Mouse (Mus musculus) hindbrain, embryonic 10.5 days (tissue): ENCODE data around the gene Tex264. TPM values are rescaled to one million over a fixed set of nuclear protein-coding genes. Genes with fewer than 3 reads are reported as not detected.

Experiments
- DNase-seq: peaks from one replicate; pipeline ENCODE4 v3.0.0-alpha.2; 2017; ENCODE audit warnings: low spot score
- H3K27ac ChIP-seq: fragments of 300-500 bp; sonication (generic); 2 replicates; pipeline ENCODE4 v1.5.1; 2016; ENCODE audit warnings: mild to moderate bottlenecking, moderate library complexity
- H3K27me3 ChIP-seq: fragments of 300-500 bp; sonication (generic); 2 replicates; pipeline ENCODE4 v1.6.1; 2016; ENCODE audit warnings: mild to moderate bottlenecking; ENCODE audit not compliant: poor library complexity, insufficient read depth, severe bottlenecking
- H3K36me3 ChIP-seq: fragments of 300-500 bp; sonication (generic); 2 replicates; pipeline ENCODE4 v1.6.1; 2016; ENCODE audit warnings: mild to moderate bottlenecking, moderate library complexity
- H3K4me1 ChIP-seq: fragments of 300-500 bp; sonication (generic); replicated peaks from 2 replicates; pipeline ENCODE4 v1.6.1; 2016; ENCODE audit warnings: mild to moderate bottlenecking
- H3K4me3 ChIP-seq: fragments of 300-500 bp; sonication (generic); 2 replicates; pipeline ENCODE4 v1.5.1; 2016; ENCODE audit warnings: mild to moderate bottlenecking, moderate library complexity
- H3K9me3 ChIP-seq: fragments of 300-500 bp; sonication (generic); 2 replicates; pipeline ENCODE4 v1.6.1; 2016; ENCODE audit warnings: mild to moderate bottlenecking, moderate library complexity
- WGBS: fragments of 180-500 bp; shearing (Covaris S2); methylation state at CpG from one replicate; pipeline ENCODE4 v1.1.7; 2016; 5-methylcytosine and 5-hydroxymethylcytosine counted together
- polyA plus RNA-seq: library from polyadenylated mRNA; unstranded; fragments of >200 nt; fragmentation: Nextera tagmentation; extraction: Ambion mirVana; gene quantifications from 2 replicates; pipeline ENCODE4 v1.2.1, GENCODE M21; 2016

Gene Tex264
- polyA plus RNA-seq, result 31.3 and 31.6 TPM in 2 replicates

DNA sequence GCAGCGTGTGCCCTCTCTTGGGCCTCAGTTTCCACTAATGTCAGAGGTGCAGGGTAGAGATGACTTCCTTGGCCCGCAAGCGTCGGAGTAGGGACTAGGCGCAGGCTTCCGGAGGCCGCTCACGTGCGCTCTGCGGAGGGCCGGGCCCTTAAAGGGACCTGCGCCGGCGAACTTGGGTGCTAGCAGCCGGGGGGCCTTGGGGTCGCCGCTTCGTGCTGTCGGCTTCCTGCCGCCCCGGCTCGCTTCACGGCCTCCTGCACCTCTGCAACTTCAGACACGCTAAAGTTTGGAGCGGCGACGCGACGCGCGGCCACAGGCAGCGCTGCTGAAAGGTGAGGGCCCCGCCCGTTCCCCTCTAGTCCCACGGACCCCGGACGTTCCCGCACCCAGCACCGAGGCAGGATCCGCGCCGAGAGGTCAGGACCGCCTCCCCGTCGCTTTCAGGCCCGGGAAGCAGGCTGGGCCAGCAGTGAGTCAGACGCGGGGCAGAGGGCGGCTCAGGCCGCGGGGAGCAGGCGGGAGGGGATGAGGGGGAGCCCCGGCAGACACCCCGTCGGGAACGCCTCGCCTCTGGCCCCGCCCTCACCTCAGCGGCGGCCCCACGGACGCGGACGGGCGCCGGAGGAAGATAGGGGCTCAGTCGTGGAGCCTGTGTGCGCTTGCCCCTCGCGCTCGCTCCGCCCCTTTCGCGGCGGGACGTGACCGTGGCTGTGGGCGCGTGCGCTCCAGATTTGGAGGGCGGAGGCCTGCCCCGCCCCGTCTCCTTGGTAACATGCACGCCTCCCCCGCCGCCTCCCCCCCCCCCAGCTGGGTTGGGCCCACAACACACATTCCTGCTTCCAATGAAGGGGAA lies at the start of gene Tex264:
TSS of gene Tex264 (minus strand) at position 679 of the 853 bp plus-strand sequence.
- Histone ChIP-seq H3K27ac (peak within 1 kb of the TSS; percentile 92), H3K4me1 (peaks cover 38% of the 10 kb centered on the region), H3K4me3 (peak within 1 kb of the TSS; percentile 93), H3K9me3 (no peaks in the 10 kb centered on the region), H3K36me3 (peaks cover 17% of the 10 kb centered on the region), H3K27me3 (peaks cover 4% of the 10 kb centered on the region; the same call in 1 of the 2 replicates)
- under 1% methylated on average over 86 of the region's 86 CpGs for WGBS
- DNase-seq, result peak; percentile 76

DNA sequence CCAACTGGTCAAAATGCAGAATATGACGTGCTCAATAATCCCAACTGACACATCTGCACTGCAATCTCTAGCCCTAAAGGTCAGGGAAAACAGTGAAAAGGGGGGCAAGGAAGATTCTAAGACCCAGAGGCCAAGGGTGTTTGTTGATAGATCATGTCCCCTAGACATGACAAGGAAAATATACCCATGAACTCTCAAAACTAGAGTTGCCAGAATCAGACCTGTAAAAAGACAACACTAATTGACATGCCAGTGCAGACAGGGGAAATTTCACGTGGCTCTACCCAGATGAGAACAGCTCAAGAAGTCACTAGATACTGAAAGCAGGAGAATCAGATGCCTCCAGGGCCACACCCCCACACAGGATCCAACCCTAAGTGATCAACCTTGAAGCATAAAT lies 48.0 kb upstream of the Tex264 start:
- no peak overlapping the region for H3K27ac ChIP-seq
- no peak for DNase-seq
- WGBS, result 81% methylated on average over 2 of the region's 2 CpGs
- H3K27me3 ChIP-seq, result no peaks in the 10 kb centered on the region
- peaks cover 9% of the 10 kb centered on the region; the same call in 1 of the 2 replicates for H3K36me3 ChIP-seq
- no peaks in the 10 kb centered on the region for H3K9me3 ChIP-seq
- H3K4me3 ChIP-seq, result no peak overlapping the region
- no peaks in the 10 kb centered on the region for H3K4me1 ChIP-seq

DNA sequence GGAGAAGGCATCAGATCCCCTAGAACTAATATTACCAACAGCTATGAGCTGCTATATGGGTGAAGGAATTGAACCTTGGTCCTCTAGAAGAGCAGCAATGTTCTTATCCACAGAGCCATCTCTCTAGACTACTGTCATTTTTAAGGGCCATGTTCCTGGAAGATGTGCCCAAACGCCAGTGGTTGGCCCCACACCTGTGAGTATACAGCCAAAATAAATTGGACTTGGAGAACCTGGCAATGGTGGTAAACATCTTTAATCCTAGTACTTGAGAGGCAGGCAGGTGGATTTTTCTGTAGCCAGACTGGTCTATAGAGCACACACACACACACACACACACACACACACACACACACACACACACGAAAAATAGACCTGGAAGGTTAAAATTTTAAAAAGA lies 43.7 kb upstream of the Tex264 start:
- no peak overlapping the region for H3K4me3 ChIP-seq
- H3K27me3 ChIP-seq, result no peaks in the 10 kb centered on the region
- no peak for DNase-seq
- H3K4me1 ChIP-seq, result no peaks in the 10 kb centered on the region
- no peak overlapping the region for H3K27ac ChIP-seq
- no peaks in the 10 kb centered on the region for H3K9me3 ChIP-seq
- H3K36me3 ChIP-seq, result no peaks in the 10 kb centered on the region
- WGBS, result 94% methylated on average over 2 of the region's 2 CpGs

DNA sequence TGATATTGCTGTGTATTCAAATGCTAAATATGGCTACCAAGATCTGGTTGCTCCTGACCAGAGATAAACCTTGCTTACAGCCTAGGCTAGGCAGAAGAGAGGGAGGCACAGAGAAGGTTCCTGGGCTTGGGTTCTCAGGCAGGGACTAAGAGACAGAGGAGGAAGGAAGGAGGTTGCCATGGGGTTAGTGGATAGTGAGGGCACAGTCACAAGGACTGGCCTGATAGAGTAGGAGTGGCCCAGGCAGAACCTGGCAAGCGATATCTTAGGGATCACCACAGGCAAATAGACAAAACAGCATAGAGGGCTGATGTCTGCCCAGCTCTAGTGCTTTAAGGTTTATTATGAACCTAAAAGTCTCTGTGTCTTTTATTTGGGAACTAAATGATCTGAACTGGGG lies 41.2 kb upstream of the Tex264 start:
- no peak overlapping the region for H3K4me3 ChIP-seq
- DNase-seq, result no peak
- no peaks in the 10 kb centered on the region for H3K27me3 ChIP-seq
- no peaks in the 10 kb centered on the region for H3K9me3 ChIP-seq
- H3K36me3 ChIP-seq, result peaks cover 11% of the 10 kb centered on the region
- WGBS, result 91% methylated on average over 1 of the region's 1 CpGs
- H3K27ac ChIP-seq, result no peak overlapping the region
- no peaks in the 10 kb centered on the region for H3K4me1 ChIP-seq

DNA sequence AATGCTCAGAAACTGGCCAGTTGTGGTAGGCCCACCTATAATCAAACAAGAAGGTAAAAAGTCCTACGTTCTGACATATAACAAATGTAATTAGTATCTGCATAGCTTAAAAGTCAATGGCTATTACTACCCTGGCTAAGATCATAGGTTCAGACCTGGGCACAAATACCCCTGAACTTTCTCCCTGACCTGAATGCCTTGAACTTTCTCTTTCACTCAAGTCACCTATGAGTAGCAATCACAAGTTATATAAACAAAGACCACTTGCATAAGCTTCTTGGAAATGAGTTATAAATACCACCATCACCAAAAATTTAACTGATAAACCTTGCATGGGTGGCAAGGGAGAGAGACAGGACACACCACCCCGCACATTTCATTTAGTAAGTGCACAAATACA lies 39.7 kb upstream of the Tex264 start:
- Histone ChIP-seq H3K27ac (no peak overlapping the region), H3K4me1 (no peaks in the 10 kb centered on the region), H3K9me3 (no peaks in the 10 kb centered on the region), H3K4me3 (no peak overlapping the region), H3K36me3 (peaks cover 23% of the 10 kb centered on the region), H3K27me3 (no peaks in the 10 kb centered on the region)
- 93% methylated on average over 2 of the region's 2 CpGs for WGBS
- no peak for DNase-seq

DNA sequence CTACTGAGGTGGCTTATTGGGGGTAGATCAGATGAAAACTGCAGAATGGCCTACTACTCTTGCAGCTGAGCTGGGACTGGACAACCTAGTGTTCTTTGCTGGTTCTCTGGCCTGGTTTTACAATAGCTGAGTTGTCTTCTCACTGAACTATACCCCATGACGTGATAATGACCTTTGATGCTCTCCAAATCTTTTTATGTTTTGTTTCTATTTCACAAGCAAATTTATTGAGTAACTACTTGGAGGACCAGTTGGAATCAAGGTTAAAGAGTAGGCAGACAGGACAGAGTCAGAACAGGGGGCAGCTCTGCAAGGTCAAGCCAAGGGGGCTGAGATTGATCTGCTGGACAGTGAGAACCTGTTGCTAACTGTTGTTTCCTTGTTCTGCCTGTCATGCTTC lies 39.1 kb upstream of the Tex264 start:
- Histone ChIP-seq H3K27me3 (no peaks in the 10 kb centered on the region), H3K4me1 (no peaks in the 10 kb centered on the region), H3K9me3 (no peaks in the 10 kb centered on the region), H3K27ac (no peak overlapping the region), H3K36me3 (peaks cover 28% of the 10 kb centered on the region), H3K4me3 (no peak overlapping the region)
- DNase-seq, result no peak
- WGBS, result 93% methylated on average over 1 of the region's 1 CpGs

DNA sequence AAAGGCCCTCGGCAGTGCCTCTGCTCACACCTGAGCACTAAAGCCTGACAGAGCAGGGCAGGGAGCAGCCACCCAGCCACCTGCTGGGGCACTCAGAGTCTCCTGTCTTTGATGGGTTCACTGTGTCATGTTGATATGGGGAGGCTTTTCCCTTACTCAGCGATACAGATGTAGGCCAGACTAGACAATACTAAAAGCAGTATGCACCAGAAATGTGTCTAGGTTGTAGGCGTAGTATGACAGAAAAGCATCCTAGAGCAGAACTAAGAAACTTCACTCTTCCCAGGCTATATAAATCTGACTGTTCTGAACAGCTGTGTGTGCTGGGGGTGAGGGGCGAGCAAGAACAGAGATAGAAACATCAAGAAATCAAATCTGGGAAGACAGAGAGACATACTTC lies 31.0 kb upstream of the Tex264 start:
- Histone ChIP-seq H3K36me3 (peaks cover 96% of the 10 kb centered on the region), H3K9me3 (no peaks in the 10 kb centered on the region), H3K27ac (no peak overlapping the region), H3K4me3 (no peak overlapping the region), H3K4me1 (no peaks in the 10 kb centered on the region), H3K27me3 (no peaks in the 10 kb centered on the region)
- no peak for DNase-seq
- WGBS, result 95% methylated on average over 4 of the region's 4 CpGs

DNA sequence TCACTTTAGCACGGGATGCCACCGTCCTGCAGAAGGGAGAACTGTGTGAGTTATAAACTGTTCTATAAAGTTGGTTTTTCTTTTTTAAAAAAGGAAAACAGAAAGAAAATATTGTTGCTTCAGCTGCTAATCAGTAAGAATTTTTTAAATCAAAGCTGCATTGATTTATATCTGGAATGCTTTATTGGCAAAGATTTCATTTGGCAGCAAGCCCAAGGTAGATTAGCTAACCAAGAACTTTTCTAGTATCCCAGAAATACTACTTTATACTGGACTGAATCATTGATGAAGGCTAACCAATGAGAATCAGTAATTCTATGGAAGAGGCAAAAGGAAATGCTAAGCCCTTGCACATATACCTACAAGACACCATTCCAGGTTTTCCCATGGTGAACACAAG lies 30.5 kb upstream of the Tex264 start:
- no peaks in the 10 kb centered on the region for H3K9me3 ChIP-seq
- peaks cover 96% of the 10 kb centered on the region for H3K36me3 ChIP-seq
- WGBS, result 98% methylated on average over 2 of the region's 2 CpGs
- no peak overlapping the region for H3K27ac ChIP-seq
- no peak for DNase-seq
- no peaks in the 10 kb centered on the region for H3K27me3 ChIP-seq
- H3K4me3 ChIP-seq, result no peak overlapping the region
- no peaks in the 10 kb centered on the region for H3K4me1 ChIP-seq

DNA sequence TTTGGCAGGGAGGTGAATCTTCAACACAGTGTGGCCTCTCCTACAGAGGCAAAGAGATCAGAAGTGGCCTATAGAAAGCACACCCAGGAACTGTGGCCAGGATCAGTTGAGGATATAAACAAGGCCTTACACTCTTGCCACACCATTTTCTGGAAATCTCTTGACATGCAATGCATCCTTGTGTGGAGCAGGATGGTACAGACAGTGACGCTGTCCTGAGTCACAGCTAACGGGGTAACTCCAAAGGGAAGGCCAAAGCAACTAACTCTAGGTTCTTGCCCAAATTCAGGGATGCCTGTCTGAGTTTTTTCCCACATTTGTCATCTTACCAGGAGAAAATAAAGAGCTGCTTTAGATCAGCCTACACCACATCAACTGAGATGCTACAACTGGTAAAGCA lies 26.7 kb upstream of the Tex264 start:
- no peaks in the 10 kb centered on the region for H3K27me3 ChIP-seq
- H3K9me3 ChIP-seq, result no peaks in the 10 kb centered on the region
- no peak overlapping the region for H3K4me3 ChIP-seq
- no peaks in the 10 kb centered on the region for H3K4me1 ChIP-seq
- H3K27ac ChIP-seq, result no peak overlapping the region
- peaks cover 96% of the 10 kb centered on the region for H3K36me3 ChIP-seq
- no peak for DNase-seq
- WGBS, result 97% methylated on average over 2 of the region's 2 CpGs

DNA sequence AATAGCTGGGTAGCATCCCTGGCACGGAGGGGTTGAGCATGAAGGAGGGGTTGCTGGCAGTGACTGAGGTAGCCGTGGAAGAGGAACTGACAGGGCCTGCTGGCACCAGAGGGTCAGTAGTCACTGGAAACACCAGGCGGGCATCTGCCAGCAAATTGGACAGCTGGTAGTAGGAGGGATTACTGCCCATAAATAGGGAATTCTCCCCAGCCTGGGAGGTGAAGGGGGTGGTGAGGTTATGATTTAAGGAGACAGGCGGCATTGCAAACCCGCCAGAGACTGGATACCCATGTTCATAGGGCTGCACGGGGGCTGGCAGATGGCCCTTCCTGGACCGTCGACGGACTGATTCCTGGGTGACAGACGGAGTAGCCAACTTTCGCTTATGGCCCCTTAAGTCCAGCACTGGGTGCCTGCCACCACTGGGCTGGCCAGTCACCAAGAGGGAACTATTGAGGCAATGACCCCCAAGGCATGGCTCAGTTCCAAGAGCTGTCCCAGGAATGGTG lies 7.3 kb upstream of the Tex264 start:
- Histone ChIP-seq H3K27me3 (no peaks in the 10 kb centered on the region), H3K4me3 (no peak overlapping the region), H3K4me1 (0 out of 2 replicates have a peak, but pooled peaks cover 3% of the 10 kb centered on the region), H3K9me3 (no peaks in the 10 kb centered on the region), H3K27ac (no peak overlapping the region), H3K36me3 (peaks cover 68% of the 10 kb centered on the region)
- no peak for DNase-seq
- WGBS, result 95% methylated on average over 11 of the region's 11 CpGs

DNA sequence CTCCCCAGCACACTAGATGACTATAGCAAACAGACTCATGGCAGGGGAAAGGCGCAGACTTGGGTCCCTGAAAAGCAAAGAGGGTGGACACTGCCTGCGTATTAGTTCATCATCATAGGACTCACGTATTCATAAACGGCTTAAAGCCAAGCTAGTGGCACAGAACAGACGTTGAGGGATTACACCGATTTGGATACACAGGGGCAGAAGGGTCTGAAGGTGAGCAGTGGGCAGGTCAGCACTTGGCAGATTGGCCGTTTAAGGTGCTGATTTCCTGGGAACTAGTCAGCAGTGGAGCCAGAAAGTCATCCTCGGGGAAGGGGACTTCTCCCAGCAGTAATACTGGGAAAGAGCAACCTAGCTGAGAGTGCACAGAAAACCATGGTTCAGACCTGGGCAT lies 3.1 kb upstream of the Tex264 start:
- Histone ChIP-seq H3K4me3 (no peak overlapping the region), H3K27me3 (peaks cover 4% of the 10 kb centered on the region; the same call in 1 of the 2 replicates), H3K36me3 (peaks cover 28% of the 10 kb centered on the region), H3K27ac (no peak overlapping the region), H3K4me1 (peaks cover 38% of the 10 kb centered on the region), H3K9me3 (no peaks in the 10 kb centered on the region)
- DNase-seq, result no peak
- 82% methylated on average over 8 of the region's 8 CpGs for WGBS

DNA sequence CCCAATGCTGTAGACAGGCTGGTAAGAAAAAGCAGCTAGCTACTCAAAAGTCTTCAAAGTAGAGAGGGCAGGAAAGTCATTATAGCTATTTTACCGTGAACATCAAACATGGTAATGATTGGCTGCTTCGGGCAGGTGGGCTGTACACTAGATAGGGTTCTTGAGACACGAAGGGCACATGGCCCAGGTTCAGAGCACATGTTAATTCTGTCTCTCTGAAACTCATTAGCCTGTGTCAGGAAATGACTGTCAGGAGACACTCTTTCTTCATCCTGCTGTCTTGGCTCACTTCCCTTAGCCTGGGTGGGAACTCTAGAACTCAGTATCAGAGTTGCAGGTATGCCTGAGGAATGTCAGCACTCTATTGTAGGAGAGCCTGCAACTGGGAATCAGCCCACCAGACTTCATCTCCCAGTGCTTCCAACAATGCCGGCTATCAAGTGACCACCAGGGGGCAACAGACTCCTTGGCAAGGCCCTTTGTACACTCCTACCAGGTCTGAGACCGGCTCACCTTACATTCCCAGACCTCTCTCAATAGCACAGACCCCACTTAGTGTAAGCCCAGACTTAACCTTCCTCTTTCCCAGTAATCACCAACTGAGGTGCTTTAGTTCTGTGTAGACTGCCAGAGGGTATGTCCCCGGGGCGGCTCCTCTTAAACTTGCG lies 1.4 kb upstream of the Tex264 start:
- Histone ChIP-seq H3K27me3 (peaks cover 4% of the 10 kb centered on the region; the same call in 1 of the 2 replicates), H3K9me3 (no peaks in the 10 kb centered on the region), H3K36me3 (peaks cover 12% of the 10 kb centered on the region), H3K4me1 (peaks cover 38% of the 10 kb centered on the region), H3K27ac (no peak overlapping the region), H3K4me3 (no peak overlapping the region)
- peak; percentile 82 for DNase-seq
- WGBS, result 39% methylated on average over 8 of the region's 8 CpGs

DNA sequence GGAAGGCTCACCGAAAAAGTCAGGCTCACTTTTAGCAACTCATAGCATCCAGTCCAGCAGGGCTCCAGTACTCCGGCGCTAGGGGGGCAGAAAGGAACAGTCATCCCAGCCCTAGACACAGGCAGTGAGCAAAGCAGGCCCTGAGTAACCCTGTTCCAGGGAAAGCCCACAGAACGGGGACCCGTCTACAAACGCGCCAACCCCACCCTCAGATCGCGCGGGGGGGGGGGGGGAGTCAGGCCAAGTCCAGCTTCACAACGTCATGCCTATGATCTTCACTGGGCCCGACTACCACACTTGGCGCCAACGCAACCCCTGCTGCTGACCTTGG lies 844 bp downstream of the Tex264 start:
- DNase-seq, result no peak
- H3K9me3 ChIP-seq, result no peaks in the 10 kb centered on the region
- H3K27me3 ChIP-seq, result peaks cover 4% of the 10 kb centered on the region; the same call in 1 of the 2 replicates
- H3K4me1 ChIP-seq, result peaks cover 38% of the 10 kb centered on the region
- peaks cover 22% of the 10 kb centered on the region for H3K36me3 ChIP-seq
- peak overlapping the region; percentile 93 for H3K4me3 ChIP-seq
- WGBS, result 5% methylated on average over 13 of the region's 14 CpGs
- peak overlapping the region; percentile 92 for H3K27ac ChIP-seq
